In the genomic region with DNA sequence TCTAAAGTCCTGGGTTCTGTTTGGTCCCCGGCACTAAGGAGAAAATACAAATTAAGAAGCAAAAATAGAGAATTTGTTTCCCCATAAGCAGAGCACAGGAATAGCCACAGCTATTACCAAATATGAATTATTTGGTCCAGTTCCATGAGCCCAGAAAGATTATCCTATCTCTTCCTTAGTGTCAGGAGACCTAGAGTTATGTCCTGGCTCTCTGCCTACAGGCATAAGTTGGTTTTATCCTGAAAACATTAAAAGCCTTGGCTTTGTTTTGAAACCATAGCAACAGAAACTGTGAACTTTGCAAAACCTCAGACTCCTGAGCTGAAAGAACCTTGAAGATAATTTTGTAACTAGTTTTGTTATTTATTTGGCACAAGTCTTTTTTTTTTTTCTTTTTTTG, we compare ENCODE assay signal across 12 mouse cellular contexts. TPM values are rescaled to one million over a fixed set of nuclear protein-coding genes. Genes with fewer than 3 reads are reported as not detected.
DNase-seq lines count a peak whose midpoint lies in the region; ATAC-seq and TF ChIP-seq lines count a peak whose summit lies in the region.
"Had no signal": no experiment of that assay in that cellular context is flagged by ENCODE, and none has a peak within 500 bp of the region (broad histone marks: within the 10 kb centered on the region; RNA-seq: fewer than 3 reads in every experiment).

No protein-coding gene starts in this region.

- DNase-seq in heart, postnatal 0 days (ENCODE audit: low spot score): peak; percentile 55
- no peak for DNase-seq in heart, adult 11 months
- peak; percentile 36 for DNase-seq in lung, postnatal 25 days (ENCODE audit: low spot score)
- no peak for DNase-seq in lung, postnatal 4 days
- DNase-seq in Patski (ENCODE audit: low read depth, low spot score): peak; percentile 62
- peak; percentile 29 for DNase-seq in induced T-regulatory cell, adult 2 months (ENCODE audit: low read depth)
- DNase-seq in spleen, postnatal 4 days (ENCODE audit: low spot score in 2 of 2): no peak
- DNase-seq in c-Kit-positive CD71-positive TER-119-positive erythroid progenitor cells, embryonic 14.5 days (ENCODE audit: low spot score): no peak
- DNase-seq: cerebellum, postnatal 14 days; thymus, postnatal 25 days had no signal

- H3K4me2 ChIP-seq in heart, postnatal 0 days (ENCODE audit: low read depth, low read length): no peak overlapping the region
- H3K4me2 ChIP-seq: hindbrain, embryonic 12.5 days had no signal

- no peaks in the 10 kb centered on the region for H3K27me3 ChIP-seq in heart, postnatal 0 days (ENCODE audit: control insufficient read depth, insufficient read depth, low read length)
- no peaks in the 10 kb centered on the region for H3K27me3 ChIP-seq in Patski
- H3K27me3 ChIP-seq: hindbrain, embryonic 12.5 days had no signal

- POLR2A ChIA-PET in Patski (lab: Charles Lee): no interaction called here

- TF ChIP-seq EP300 in heart, postnatal 0 days (IDR thresholded peaks at IDR 0.05; ENCODE audit: low read depth): no peak

- H3K27ac ChIP-seq in heart, postnatal 0 days (ENCODE audit: low read depth): no peak overlapping the region
- H3K27ac ChIP-seq: hindbrain, embryonic 12.5 days had no signal

- no peak for ATAC-seq in heart, postnatal 0 days (ENCODE audit: insufficient read depth, low read depth)
- peak; percentile 49 for ATAC-seq in Patski

- in situ Hi-C loops in Patski (cut with MboI; ENCODE audit: low pct_unique_long_range_greater_than_20kb): no loop called here

- WGBS in heart, postnatal 0 days: 37% methylated on average over 1 of the region's 1 CpGs

- H3K4me3 ChIP-seq in heart, postnatal 0 days (ENCODE audit: low read depth, low read length): no peak overlapping the region
- H3K4me3 ChIP-seq: hindbrain, embryonic 12.5 days had no signal

- no peaks in the 10 kb centered on the region for H3K36me3 ChIP-seq in heart, postnatal 0 days (replicated peaks; ENCODE audit: control insufficient read depth, insufficient read depth, low read length)
- H3K36me3 ChIP-seq: G1E; hindbrain, embryonic 12.5 days had no signal

- 0 out of 2 replicates have a peak, but pooled peaks cover 8% of the 10 kb centered on the region for H3K4me1 ChIP-seq in heart, postnatal 0 days (ENCODE audit: control insufficient read depth, insufficient read depth)
- H3K4me1 ChIP-seq: hindbrain, embryonic 12.5 days had no signal

- H3K9me3 ChIP-seq in heart, postnatal 0 days (replicated peaks; ENCODE audit: control insufficient read depth, low read length): no peaks in the 10 kb centered on the region
- H3K9me3 ChIP-seq: G1E; hindbrain, embryonic 12.5 days had no signal

- TF ChIP-seq CTCF in heart, postnatal 0 days (IDR thresholded peaks at IDR 0.05; ENCODE audit: low read depth): no peak
- no peak for TF ChIP-seq CTCF in Patski (IDR thresholded peaks at IDR 0.05)

- no peak overlapping the region for H3K9ac ChIP-seq in heart, postnatal 0 days (replicated peaks; ENCODE audit: low read depth, low read length)
- H3K9ac ChIP-seq: hindbrain, embryonic 12.5 days had no signal

- CTCF ChIA-PET in Patski (lab: Charles Lee): no interaction called here

RNA-seq across cellular contexts. Expression of a gene that starts 31.2 kb away (rescaled TPM):
- 19.2 and 28.6 TPM in 2 replicates for total RNA-seq in heart, postnatal 0 days (2014; rRNA removed; ENCODE audit: low replicate concordance)
- 2.8 and 3.4 TPM in 2 replicates for polyA plus RNA-seq in heart, postnatal 0 days (2015; fragmentation: Nextera tagmentation; extraction: Ambion mirVana)
- polyA plus RNA-seq in Patski (2021): 14.4 TPM

RNA-seq across cellular contexts. Expression of a gene that starts 47.3 kb away (rescaled TPM):
- total RNA-seq in heart, postnatal 0 days (2014; rRNA removed; ENCODE audit: low replicate concordance): 82.6 and 92.3 TPM in 2 replicates
- polyA plus RNA-seq in heart, postnatal 0 days (2015; fragmentation: Nextera tagmentation; extraction: Ambion mirVana): 63.9 and 76.3 TPM in 2 replicates
- polyA plus RNA-seq in Patski (2021): 104 TPM

Comparison
In these comparisons a context has a peak if more than half of its experiments do, and no peak if none do; other contexts are left out.
1. DNase-seq: peak in heart, postnatal 0 days (single experiment), lung, postnatal 25 days (single experiment), Patski (single experiment) and induced T-regulatory cell, adult 2 months (single experiment); none in heart, adult 11 months (single experiment), lung, postnatal 4 days (0 of 2), spleen, postnatal 4 days (0 of 2) and c-Kit-positive CD71-positive TER-119-positive erythroid progenitor cells, embryonic 14.5 days (single experiment).